Mouse (Mus musculus) midbrain, postnatal 0 days (tissue): Measurements from ENCODE around the gene Nxpe4. TPM values are rescaled to one million over a fixed set of nuclear protein-coding genes. Genes with fewer than 3 reads are reported as not detected.

ENCODE experiments used
- ATAC-seq: fragments of 200-750 bp; cut with Nextera tagmentation; 2 replicates; pipeline ENCODE4 v1.8.0; 2017; ENCODE audit warnings: moderate number of reproducible peaks, mild to moderate bottlenecking, moderate TSS enrichment, moderate library complexity; ENCODE audit not compliant: low FRiP score
- DNase-seq: peaks from one replicate; pipeline ENCODE4 v3.0.0-alpha.2; 2015; ENCODE audit warnings: low spot score
- H3K27ac ChIP-seq: fragments of 300-500 bp; sonication (generic); 2 replicates; pipeline ENCODE4 v1.5.1; 2014; ENCODE audit warnings: low read depth, mild to moderate bottlenecking, low read length, mixed read lengths
- H3K27me3 ChIP-seq: fragments of 300-500 bp; sonication (generic); 2 replicates; pipeline ENCODE4 v1.6.1; 2014; ENCODE audit warnings: low read length, control low read depth, mixed read lengths; ENCODE audit not compliant: insufficient read depth
- H3K36me3 ChIP-seq: fragments of 300-500 bp; sonication (generic); 2 replicates; pipeline ENCODE4 v1.6.1; 2014; ENCODE audit warnings: low read length, control low read depth, mixed read lengths; ENCODE audit not compliant: insufficient read depth
- H3K4me1 ChIP-seq: fragments of 300-500 bp; sonication (generic); 2 replicates; pipeline ENCODE4 v1.6.1; 2014; ENCODE audit warnings: mild to moderate bottlenecking, control low read depth, antibody characterized with exemption, low read length, mixed read lengths; ENCODE audit not compliant: insufficient read depth
- H3K4me2 ChIP-seq: fragments of 300-500 bp; sonication (generic); 2 replicates; pipeline ENCODE4 v1.6.1; 2014; ENCODE audit warnings: low read depth, mild to moderate bottlenecking, low read length, mixed read lengths; ENCODE audit not compliant: poor library complexity, severe bottlenecking
- H3K4me3 ChIP-seq: fragments of 300-500 bp; sonication (generic); 2 replicates; pipeline ENCODE4 v1.5.1; 2014; ENCODE audit warnings: low read depth, mild to moderate bottlenecking, low read length, moderate library complexity
- H3K9ac ChIP-seq: fragments of 300-500 bp; sonication (generic); replicated peaks from 2 replicates; pipeline ENCODE4 v1.6.1; 2014; ENCODE audit warnings: mild to moderate bottlenecking, low read length, moderate library complexity, mixed read lengths; ENCODE audit not compliant: poor library complexity, severe bottlenecking
- H3K9me3 ChIP-seq: fragments of 300-500 bp; sonication (generic); 2 replicates; pipeline ENCODE4 v1.6.1; 2016; ENCODE audit warnings: low read length, control low read depth
- CTCF ChIP-seq: IDR thresholded peaks from 2 replicates; pipeline ENCODE4 v1.5.1; 2016; ENCODE audit warnings: antibody characterized with exemption, mild to moderate bottlenecking
- WGBS: fragments of 180-500 bp; shearing (Covaris S2); extraction: QIAGEN DNeasy Blood & Tissue Kit; methylation state at CpG from one replicate; pipeline ENCODE4 v1.1.7; 2014; 5-methylcytosine and 5-hydroxymethylcytosine counted together
- polyA plus RNA-seq: library from polyadenylated mRNA; unstranded; fragments of >200 nt; fragmentation: Nextera tagmentation; extraction: Ambion mirVana; gene quantifications from 2 replicates; pipeline ENCODE4 v1.2.1, GENCODE M21; 2015
- total RNA-seq: library from RNA; depleted of rRNA; stranded (reverse); fragments of >200 nt; gene quantifications from 2 replicates; pipeline ENCODE4 v1.2.3, GENCODE M21; 2014

The Nxpe4 gene
- total and polyA plus RNA-seq, 2 experiments from 2014 or later, result 7.7 to 13.5 TPM

- Histone ChIP-seq H3K4me3 (no peak overlapping the region), H3K27me3 (no peaks in the 10 kb centered on the region), H3K27ac (no peak overlapping the region), H3K36me3 (no peaks in the 10 kb centered on the region), H3K9me3 (no peaks in the 10 kb centered on the region), H3K9ac (no peak overlapping the region), H3K4me2 (no peak overlapping the region), H3K4me1 (no peaks in the 10 kb centered on the region)
- TF ChIP-seq CTCF, result no peak
- WGBS, result 88% methylated on average over 9 of the region's 9 CpGs
- no peak for DNase-seq
- ATAC-seq, result no peak
These were observed 183.6 kb downstream of the Nxpe4 start for GRCm38 (mm10) chr9:48345456-48345855.

- Histone ChIP-seq H3K36me3 (no peaks in the 10 kb centered on the region), H3K27me3 (no peaks in the 10 kb centered on the region), H3K4me2 (no peak overlapping the region), H3K4me1 (no peaks in the 10 kb centered on the region), H3K4me3 (no peak overlapping the region), H3K9ac (no peak overlapping the region), H3K9me3 (no peaks in the 10 kb centered on the region), H3K27ac (no peak overlapping the region)
- DNase-seq (no peak), ATAC-seq (no peak)
- 93% methylated on average over 3 of the region's 3 CpGs for WGBS
- no peak for TF ChIP-seq CTCF
These were observed 184.0 kb downstream of the Nxpe4 start for GRCm38 (mm10) chr9:48345866-48346265.

- DNase-seq (no peak), ATAC-seq (no peak)
- 47% methylated on average over 2 of the region's 2 CpGs for WGBS
- Histone ChIP-seq H3K4me2 (no peak within 1 kb of the TSS), H3K27me3 (no peaks in the 10 kb centered on the region), H3K9me3 (no peaks in the 10 kb centered on the region), H3K9ac (no peak within 1 kb of the TSS), H3K27ac (0 out of 2 replicates have a peak within 1 kb of the TSS, but pooled peaks have one; percentile 26), H3K4me3 (no peak within 1 kb of the TSS), H3K36me3 (no peaks in the 10 kb centered on the region), H3K4me1 (no peaks in the 10 kb centered on the region)
- no peak for TF ChIP-seq CTCF
These were observed 191.4 kb downstream of the Nxpe4 start, which contains the start of gene Nxpe2 for GRCm38 (mm10) chr9:48353148-48353698. Gene Nxpe2, minus strand, starts transcription at chr9:48353454.

- H3K4me3 ChIP-seq, result no peak overlapping the region
- no peaks in the 10 kb centered on the region for H3K27me3 ChIP-seq
- H3K36me3 ChIP-seq, result no peaks in the 10 kb centered on the region
- no peak overlapping the region for H3K9ac ChIP-seq
- 69% methylated on average over 4 of the region's 4 CpGs for WGBS
- 0 out of 2 replicates have a peak overlapping the region, but pooled peaks have one; percentile 26 for H3K27ac ChIP-seq
- no peak for TF ChIP-seq CTCF
- no peak overlapping the region for H3K4me2 ChIP-seq
- ATAC-seq (no peak), DNase-seq (no peak)
- no peaks in the 10 kb centered on the region for H3K4me1 ChIP-seq
- no peaks in the 10 kb centered on the region for H3K9me3 ChIP-seq
These were observed 192.3 kb downstream of the Nxpe4 start for GRCm38 (mm10) chr9:48354122-48354521.

- peak; percentile 82 for TF ChIP-seq CTCF
- Histone ChIP-seq H3K9ac (no peak overlapping the region), H3K4me1 (no peaks in the 10 kb centered on the region), H3K4me2 (no peak overlapping the region), H3K9me3 (no peaks in the 10 kb centered on the region), H3K36me3 (no peaks in the 10 kb centered on the region), H3K27ac (no peak overlapping the region), H3K4me3 (no peak overlapping the region), H3K27me3 (no peaks in the 10 kb centered on the region)
- ATAC-seq, result no peak
- peak; percentile 70 for DNase-seq
- 50% methylated on average over 3 of the region's 3 CpGs for WGBS
These were observed 193.0 kb downstream of the Nxpe4 start for GRCm38 (mm10) chr9:48354793-48355192.

GRCm38 (mm10) chr9:48357097-48357496, 195.3 kb downstream of the Nxpe4 start:
- H3K4me3 ChIP-seq, result no peak overlapping the region
- H3K27me3 ChIP-seq, result no peaks in the 10 kb centered on the region
- H3K27ac ChIP-seq, result no peak overlapping the region
- no peaks in the 10 kb centered on the region for H3K9me3 ChIP-seq
- WGBS, result 94% methylated on average over 3 of the region's 3 CpGs
- no peak overlapping the region for H3K4me2 ChIP-seq
- ATAC-seq (no peak), DNase-seq (no peak)
- no peaks in the 10 kb centered on the region for H3K36me3 ChIP-seq
- H3K9ac ChIP-seq, result no peak overlapping the region
- no peak for TF ChIP-seq CTCF
- H3K4me1 ChIP-seq, result no peaks in the 10 kb centered on the region
